Mouse (Mus musculus) myocyte (in vitro differentiated cells): ENCODE measurements around the gene Apba1.

Experiments
- E2F4 ChIP-seq: IDR thresholded peaks from one replicate; pipeline ENCODE4 v1.6.1; 2011; ENCODE audit warnings: mild to moderate bottlenecking, control low read depth, moderate library complexity; ENCODE audit not compliant: insufficient read depth
- MYOG ChIP-seq, 3 experiments: IDR thresholded peaks; one replicate each; pipeline ENCODE4 v1.6.1; 2011; ENCODE audit warnings: control low read depth in 2 of 3, low read depth in 2 of 3, mild to moderate bottlenecking in 2 of 3; ENCODE audit not compliant: insufficient read length in 2 of 3, control insufficient read depth in 1 of 3, insufficient read depth in 1 of 3
- POLR2A ChIP-seq: IDR thresholded peaks from one replicate; pipeline ENCODE4 v1.6.1; 2011; ENCODE audit warnings: low read depth, mild to moderate bottlenecking, control low read depth, moderate library complexity; ENCODE audit not compliant: insufficient read length
- POLR2AphosphoS2 ChIP-seq: IDR thresholded peaks from one replicate; pipeline ENCODE4 v1.6.1; 2011; ENCODE audit warnings: low read depth, control low read depth; ENCODE audit not compliant: insufficient read length
- SRF ChIP-seq: IDR thresholded peaks from one replicate; pipeline ENCODE4 v1.6.1; 2011; ENCODE audit warnings: low read depth; ENCODE audit not compliant: control insufficient read depth, insufficient read length
- TCF12 ChIP-seq: IDR thresholded peaks from one replicate; pipeline ENCODE4 v1.6.1; 2011; ENCODE audit warnings: mild to moderate bottlenecking, control low read depth; ENCODE audit not compliant: poor library complexity, insufficient read depth, severe bottlenecking
- USF1 ChIP-seq: IDR thresholded peaks from one replicate; pipeline ENCODE4 v1.6.1; 2011; ENCODE audit warnings: low read depth, mild to moderate bottlenecking, control low read depth, moderate library complexity

DNA sequence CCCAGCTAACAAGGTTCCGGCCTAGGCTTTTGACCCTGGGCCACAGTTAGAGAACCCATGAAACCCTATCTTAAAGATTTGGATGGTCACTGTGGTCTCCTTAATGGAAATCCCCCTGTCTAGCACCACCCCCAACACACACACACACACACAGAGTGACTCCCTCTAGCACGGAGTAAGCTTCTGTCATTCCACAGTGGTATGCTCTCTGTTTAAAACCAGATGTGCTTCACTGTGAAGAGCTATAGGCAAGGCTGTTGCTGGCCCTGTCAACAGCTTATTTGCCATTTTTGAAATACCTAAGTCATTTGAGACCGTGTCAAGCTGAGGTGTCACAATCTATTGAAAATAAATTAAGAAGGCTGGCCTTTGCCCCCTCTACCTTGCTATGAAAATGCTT, 136.1 kb downstream of the Apba1 start:
- TF ChIP-seq POLR2A (no peak), SRF (no peak), USF1 (no peak), TCF12 (no peak), E2F4 (no peak), MYOG (IDR thresholded peaks at IDR 0.05; ENCODE audit: control insufficient read depth in 1 of 3, insufficient read depth in 1 of 3, insufficient read length in 2 of 3, low read depth in 2 of 3) (no peak), POLR2AphosphoS2 (no peak)
